Mouse (Mus musculus): ENCODE data around the gene Wfdc21. TPM values are rescaled to one million over a fixed set of nuclear protein-coding genes. Genes with fewer than 3 reads are reported as not detected.
A peak's percentile ranks its signal among the peaks of the same experiment; 100 is the strongest.

Wfdc21 gene
- total RNA-seq, 4 experiments from 2014 or later, result 1.3 to 2.2 TPM; not detected in 2

DNA sequence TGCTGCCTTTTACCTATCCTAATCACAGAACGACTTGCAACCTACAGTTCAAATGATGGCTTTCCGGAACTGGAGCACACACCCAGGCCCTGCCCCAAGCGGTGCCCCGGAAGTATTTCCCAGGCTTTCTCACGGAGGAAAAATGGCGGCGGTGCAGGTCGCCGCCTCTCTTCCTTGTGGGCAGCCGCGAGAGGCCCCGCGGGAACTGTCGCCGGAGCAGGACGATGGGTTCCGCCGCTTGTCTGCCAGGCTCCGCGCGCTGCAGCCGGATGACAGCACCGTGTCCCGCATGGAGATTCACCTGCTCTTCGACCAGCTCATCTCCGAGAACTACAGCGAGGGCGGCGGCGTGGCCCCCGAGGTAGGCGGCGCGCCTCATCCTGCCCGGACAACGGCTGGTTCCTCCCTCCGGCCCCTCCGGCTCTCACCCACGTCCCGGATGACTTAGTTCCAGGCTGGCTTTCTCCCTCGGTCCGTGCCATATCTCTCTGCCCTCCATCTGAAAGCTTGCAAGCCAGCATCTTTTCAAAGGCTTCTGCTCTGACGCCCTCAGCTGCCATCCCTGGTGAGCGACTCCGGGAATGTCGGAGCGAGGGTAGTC is 6.9 kb downstream of the Wfdc21 start, which contains the start of gene Heatr6:
Gene Heatr6, plus strand, starts transcription at position 116 of the 601 bp plus-strand sequence.
- peak; percentile 84 for DNase-seq

DNA sequence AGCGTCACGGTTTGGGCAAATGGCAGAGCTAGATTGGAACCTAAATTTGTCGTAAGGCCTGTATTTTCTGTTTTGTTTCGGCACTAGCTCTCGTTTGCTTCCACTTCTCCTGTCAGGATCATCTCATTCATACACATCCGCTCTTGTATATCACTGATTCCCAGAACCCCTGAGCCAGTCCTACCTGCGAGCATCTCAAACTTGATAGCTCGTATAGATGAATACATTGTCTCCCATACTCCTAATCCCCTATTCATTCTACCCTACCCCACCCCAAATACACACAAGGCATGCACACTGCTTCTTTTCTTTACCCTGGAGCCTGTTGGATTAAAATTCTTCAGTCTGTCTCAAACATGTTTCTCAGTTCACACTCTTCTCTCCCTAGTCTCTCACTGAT is 7.5 kb downstream of the Wfdc21 start:
- no peak for DNase-seq

DNA sequence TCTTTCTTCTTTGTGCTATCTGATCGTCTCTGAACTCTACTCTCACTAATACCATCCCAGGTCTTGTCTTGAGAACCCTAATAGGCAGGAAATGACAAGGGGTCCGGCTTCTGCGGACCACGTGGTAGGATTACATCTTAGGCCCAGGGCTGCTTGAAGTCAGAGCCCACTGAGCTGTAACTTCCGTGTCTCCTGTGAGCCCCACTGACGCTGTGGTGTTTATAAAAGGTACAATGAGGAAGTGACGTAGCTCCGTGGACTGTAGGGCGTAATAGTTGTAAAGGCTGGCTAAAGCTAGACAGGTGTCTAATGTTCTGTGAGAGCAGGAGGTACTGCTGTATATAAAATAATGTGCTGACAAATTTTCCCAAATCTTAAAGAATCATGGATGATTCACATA is 20.6 kb downstream of the Wfdc21 start:
- DNase-seq, result no peak

GRCm38 (mm10) chr11:83768976-83769375 is 22.2 kb downstream of the Wfdc21 start:
- DNase-seq, result no peak

- no peak for DNase-seq
Measured at GRCm38 (mm10) chr11:83771014-83771413, 24.3 kb downstream of the Wfdc21 start.

DNA sequence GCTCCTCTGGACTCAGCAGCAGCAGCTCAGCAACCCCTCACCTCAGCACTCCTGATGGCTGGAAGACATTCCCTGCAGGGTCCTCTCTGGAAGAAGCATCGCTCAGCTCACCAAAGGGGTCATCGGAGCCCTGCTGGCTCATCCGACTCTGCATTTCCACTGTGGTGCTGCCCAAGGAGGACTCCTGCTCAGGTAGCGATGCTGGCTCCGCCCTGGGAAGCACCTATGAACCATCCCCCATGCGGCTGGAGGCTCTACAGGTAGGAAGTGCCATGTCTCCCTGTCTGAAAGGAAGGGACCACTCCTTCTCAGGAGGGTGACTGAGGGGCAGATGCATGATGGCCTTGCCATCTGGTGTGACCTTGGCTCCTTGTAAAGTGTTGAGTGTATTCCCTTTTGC is 25.6 kb downstream of the Wfdc21 start:
- no peak for DNase-seq

DNA sequence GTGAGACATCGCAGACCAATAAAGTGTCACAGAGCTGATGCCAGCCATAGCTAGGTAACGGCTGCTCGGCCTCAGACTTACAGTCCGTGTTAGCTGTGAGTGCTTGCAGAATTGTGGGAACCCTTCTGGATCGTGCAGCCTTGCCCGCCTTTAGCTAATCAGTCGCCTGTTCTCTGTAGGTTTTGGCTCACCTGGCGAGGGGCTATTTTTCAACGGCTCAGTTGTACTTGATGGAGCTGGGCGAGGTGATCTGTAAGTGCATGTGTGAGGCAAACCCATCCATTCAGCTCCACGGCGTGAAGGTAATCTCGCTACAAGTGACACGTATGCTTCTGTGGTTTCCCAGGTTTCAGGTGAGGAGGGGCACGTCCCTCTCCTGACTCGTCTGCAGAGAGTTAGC is 27.0 kb downstream of the Wfdc21 start:
- DNase-seq, result no peak

DNA sequence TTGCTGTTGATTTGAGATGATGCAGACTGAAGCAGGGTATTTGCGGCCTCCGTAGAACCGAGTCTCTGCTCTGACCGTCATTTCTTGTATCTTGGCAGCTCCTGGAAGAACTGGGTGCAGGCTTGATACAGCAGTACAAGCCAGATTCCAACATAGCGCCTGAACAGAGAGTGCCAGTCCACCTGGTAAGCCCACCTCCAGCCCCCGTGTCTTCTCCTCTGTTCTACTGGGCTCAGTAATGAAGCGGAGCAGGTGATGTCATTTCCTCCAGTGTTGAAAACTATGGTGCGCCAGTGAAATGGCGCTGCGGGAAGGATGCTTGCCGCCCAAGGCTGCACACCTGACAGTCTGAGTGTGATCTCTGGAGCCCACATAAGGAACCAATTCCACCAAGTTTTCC is 27.6 kb downstream of the Wfdc21 start:
- DNase-seq, result no peak

DNA sequence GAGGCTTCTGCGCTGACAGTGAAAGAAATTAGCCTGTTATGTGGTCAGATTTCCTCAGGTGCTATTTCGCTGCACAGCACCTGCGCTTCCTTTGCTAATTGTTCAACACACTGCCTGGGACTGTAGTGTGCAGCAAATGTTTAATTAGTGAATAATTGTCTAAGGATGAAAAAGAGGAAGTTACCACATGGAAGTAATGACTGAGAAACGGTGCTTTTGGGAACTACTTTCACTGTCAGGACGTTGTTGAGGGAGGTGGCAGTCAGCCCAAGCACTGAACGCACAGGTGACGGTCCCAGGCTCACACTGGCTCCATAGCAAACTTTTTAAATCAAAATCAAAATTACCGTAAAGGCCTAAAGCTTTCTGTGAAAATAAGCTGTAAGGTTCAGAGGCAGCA is 30.1 kb downstream of the Wfdc21 start:
- DNase-seq, result no peak

DNA sequence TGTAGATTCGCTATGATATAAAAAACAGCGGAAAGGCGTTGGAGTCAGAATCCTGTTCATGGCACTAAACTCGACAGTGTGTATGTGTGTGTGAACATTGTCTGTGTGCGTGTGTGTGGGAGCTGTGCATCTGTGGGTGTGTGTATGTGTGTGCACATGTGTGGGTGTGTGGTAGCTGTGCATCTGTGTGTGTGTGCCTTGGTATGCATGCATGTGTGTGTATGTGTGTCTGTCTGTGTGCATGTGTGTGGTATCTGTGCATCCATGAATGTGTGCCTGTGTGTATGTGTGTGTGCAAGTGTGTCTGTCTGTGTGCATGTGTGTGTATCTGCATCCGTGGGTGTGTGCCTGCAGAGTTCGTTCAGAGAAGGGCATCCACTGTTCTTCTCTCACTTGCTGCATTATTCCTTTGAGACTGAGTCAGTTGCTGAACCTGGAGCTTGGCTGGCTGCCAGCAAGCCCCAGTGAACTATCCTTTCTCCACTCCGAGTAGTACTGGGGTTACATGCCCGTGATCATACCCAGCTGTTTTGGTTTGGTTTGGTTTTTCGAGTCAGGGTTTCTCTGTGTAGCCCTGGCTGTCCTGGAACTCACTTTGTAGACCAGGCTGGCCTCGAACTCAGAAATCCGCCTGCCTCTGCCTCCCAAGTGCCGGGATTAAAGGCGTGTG is 37.3 kb downstream of the Wfdc21 start:
- no peak for DNase-seq

DNA sequence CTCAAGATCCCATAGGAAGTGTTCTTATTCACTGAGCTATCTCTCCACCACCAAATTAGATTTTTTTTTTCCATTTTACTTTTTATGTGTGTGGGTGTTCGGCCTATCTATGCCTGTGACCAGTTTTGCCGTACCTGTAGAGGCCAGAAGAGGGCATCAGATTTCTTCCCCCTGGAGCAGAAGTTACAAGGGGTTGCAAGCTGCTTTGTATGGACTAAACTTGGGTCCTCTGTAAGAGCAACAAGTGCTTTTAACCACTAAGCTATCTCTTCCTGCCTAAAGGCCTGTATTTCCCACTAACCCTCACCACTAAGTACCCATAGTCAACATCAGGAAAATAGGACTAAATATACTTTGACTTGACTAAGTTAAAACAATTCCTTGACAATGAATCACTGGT is 37.9 kb downstream of the Wfdc21 start:
- no peak for DNase-seq

- DNase-seq, result no peak
Measured at GRCm38 (mm10) chr11:83785366-83785765, 38.6 kb downstream of the Wfdc21 start.

GRCm38 (mm10) chr11:83786835-83787234 is 40.1 kb downstream of the Wfdc21 start:
- DNase-seq, result no peak

- no peak for DNase-seq
Measured at GRCm38 (mm10) chr11:83787401-83788021, 40.8 kb downstream of the Wfdc21 start.

DNA sequence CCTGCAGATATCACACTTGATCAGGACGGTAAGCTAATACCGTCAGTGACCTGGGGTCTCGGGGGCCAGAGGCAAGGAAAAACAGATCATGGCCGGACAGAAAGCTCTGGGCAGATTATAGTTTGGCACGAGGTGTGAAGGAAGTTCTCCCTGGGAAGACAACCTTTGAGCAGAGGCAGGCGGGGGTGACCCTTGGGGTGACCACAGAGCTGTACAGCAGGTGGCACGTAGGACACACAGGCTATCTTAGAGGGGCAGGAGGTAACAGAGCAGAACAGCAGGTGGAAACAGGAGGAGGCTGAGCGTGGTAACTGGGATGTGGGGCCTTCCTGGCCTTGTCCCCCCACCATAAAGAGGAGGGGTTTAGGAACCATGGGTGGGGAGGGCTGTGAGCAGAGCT is 41.6 kb downstream of the Wfdc21 start:
- no peak for DNase-seq

- DNase-seq, result peak; percentile 59
Measured at GRCm38 (mm10) chr11:83789259-83789658, 42.5 kb downstream of the Wfdc21 start.

GRCm38 (mm10) chr11:83791133-83791532 is 44.4 kb downstream of the Wfdc21 start:
- no peak for DNase-seq

GRCm38 (mm10) chr11:83792316-83792914 is 45.7 kb downstream of the Wfdc21 start:
- no peak for DNase-seq

- DNase-seq, result no peak
Measured at GRCm38 (mm10) chr11:83793264-83793663, 46.5 kb downstream of the Wfdc21 start.

- no peak for DNase-seq
Measured at GRCm38 (mm10) chr11:83796112-83796511, 49.4 kb downstream of the Wfdc21 start.

DNA sequence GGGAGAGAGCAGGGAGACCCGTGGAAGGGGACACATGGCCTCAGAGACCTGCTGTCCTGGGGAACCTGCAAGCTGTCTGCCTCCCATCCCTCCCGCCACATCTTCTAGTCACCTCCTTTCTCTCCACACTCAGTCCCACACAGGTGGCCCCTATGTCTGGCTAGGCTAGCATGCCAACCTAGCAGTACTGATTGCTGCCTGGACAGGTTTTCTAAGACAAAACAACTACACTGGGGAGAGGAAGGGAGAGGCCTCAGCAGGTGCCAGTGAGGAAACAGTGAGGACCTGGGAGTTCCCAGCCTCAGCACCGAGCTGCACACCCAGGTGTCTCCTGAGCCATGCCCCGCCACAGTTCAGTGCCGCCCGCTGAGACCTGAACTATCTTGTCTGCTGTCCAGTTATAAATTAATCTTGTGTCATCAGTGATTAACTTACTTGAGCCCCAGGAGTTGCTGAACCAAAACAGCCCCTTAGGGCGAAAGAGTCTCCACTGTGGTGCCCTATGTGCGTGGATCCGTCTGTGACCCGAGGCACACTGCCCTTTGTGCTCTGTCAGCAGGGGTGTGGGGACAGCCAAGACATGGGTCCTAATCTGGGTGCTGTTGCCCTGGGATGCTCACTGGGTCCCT is 50.4 kb downstream of the Wfdc21 start:
- DNase-seq, result no peak

- no peak for DNase-seq
Measured at GRCm38 (mm10) chr11:83799871-83800430, 53.2 kb downstream of the Wfdc21 start.

- no peak for DNase-seq
Measured at GRCm38 (mm10) chr11:83802166-83802565, 55.4 kb downstream of the Wfdc21 start.
